Mouse (Mus musculus) heart, embryonic 14.5 days (tissue): ENCODE data around the gene Zic3. TPM values are rescaled to one million over a fixed set of nuclear protein-coding genes. Genes with fewer than 3 reads are reported as not detected.

Experiments used
- ATAC-seq: fragments of 200-750 bp; cut with Nextera tagmentation; 2 replicates; pipeline ENCODE4 v1.8.0; 2017; ENCODE audit warnings: low read depth, moderate TSS enrichment; ENCODE audit not compliant: insufficient number of reproducible peaks, insufficient read depth, low FRiP score
- H3K27ac ChIP-seq, 2 experiments: fragments of 200-500 bp in 1 of 2; fragments of 300-500 bp in 1 of 2; sonication (generic) in 1 of 2; replicated peaks in 1 of 2; 2 replicates each; pipeline ENCODE4 v1.5.1; 2012 to 2014; ENCODE audit warnings: low read depth in 2 of 2, low read length in 2 of 2, control low read depth in 1 of 2, mild to moderate bottlenecking in 1 of 2, mixed read lengths in 1 of 2; ENCODE audit not compliant: control insufficient read depth in 1 of 2, insufficient read depth in 1 of 2
- H3K27me3 ChIP-seq: fragments of 300-500 bp; sonication (generic); 2 replicates; pipeline ENCODE4 v1.6.1; 2014; ENCODE audit warnings: mild to moderate bottlenecking, low read length, control low read depth; ENCODE audit not compliant: control insufficient read depth, insufficient read depth
- H3K36me3 ChIP-seq: fragments of 300-500 bp; sonication (generic); 2 replicates; pipeline ENCODE4 v1.6.1; 2014; ENCODE audit warnings: mild to moderate bottlenecking, control low read depth, low read length, mixed read lengths; ENCODE audit not compliant: control insufficient read depth, insufficient read depth
- H3K4me1 ChIP-seq, 2 experiments: fragments of 200-500 bp in 1 of 2; fragments of 300-500 bp in 1 of 2; sonication (generic) in 1 of 2; 2 replicates each; pipeline ENCODE4 v1.6.1; 2012 to 2014; ENCODE audit warnings: low read length in 2 of 2, control low read depth in 1 of 2, mixed read lengths in 1 of 2; ENCODE audit not compliant: control insufficient read depth in 2 of 2, insufficient read depth in 2 of 2
- H3K4me2 ChIP-seq: fragments of 300-500 bp; sonication (generic); 2 replicates; pipeline ENCODE4 v1.6.1; 2014; ENCODE audit warnings: mild to moderate bottlenecking, low read length
- H3K4me3 ChIP-seq, 2 experiments: fragments of 200-500 bp in 1 of 2; fragments of 300-500 bp in 1 of 2; sonication (generic) in 1 of 2; 2 replicates each; pipeline ENCODE4 v1.5.1; 2012 to 2014; ENCODE audit warnings: low read length in 2 of 2, mild to moderate bottlenecking in 2 of 2, control low read depth in 1 of 2, low read depth in 1 of 2, moderate library complexity in 1 of 2; ENCODE audit not compliant: control insufficient read depth in 1 of 2, insufficient read depth in 1 of 2
- H3K9ac ChIP-seq: fragments of 300-500 bp; sonication (generic); 2 replicates; pipeline ENCODE4 v1.6.1; 2014; ENCODE audit warnings: mild to moderate bottlenecking, low read length
- H3K9me3 ChIP-seq: fragments of 300-500 bp; sonication (generic); 2 replicates; pipeline ENCODE4 v1.6.1; 2016; ENCODE audit warnings: low read length, control low read depth; ENCODE audit not compliant: control insufficient read depth
- WGBS: fragments of 180-500 bp; shearing (Covaris S2); extraction: QIAGEN DNeasy Blood & Tissue Kit; methylation state at CpG from one replicate; pipeline ENCODE4 v1.1.7; 2014; 5-methylcytosine and 5-hydroxymethylcytosine counted together
- polyA plus RNA-seq: library from polyadenylated mRNA; unstranded; fragments of >200 nt; fragmentation: Nextera tagmentation; extraction: Ambion mirVana; gene quantifications from 2 replicates; pipeline ENCODE4 v1.2.1, GENCODE M21; 2014

Gene Zic3
- polyA plus RNA-seq, 1 experiment from 2014 or later, result not detected

DNA sequence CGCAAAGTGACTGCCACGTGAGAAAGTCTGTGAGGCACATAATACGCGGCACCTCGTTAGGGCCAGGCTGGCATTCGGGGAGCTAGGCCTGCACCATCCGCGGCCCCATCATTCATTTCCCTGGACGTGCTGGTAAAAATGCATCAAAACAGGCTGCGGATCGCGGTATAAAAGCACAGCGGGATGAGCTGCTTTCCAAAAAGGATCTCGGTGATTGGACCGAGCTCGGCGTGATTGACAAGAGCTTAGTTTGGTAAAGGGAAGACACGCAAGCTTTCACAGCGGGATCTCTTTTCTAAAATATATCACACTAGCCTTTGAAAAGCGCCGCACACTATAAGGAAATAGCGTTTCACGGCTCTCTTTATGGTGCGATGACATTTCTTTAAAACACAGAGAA lies 3.8 kb upstream of the Zic3 start:
- H3K4me2 ChIP-seq, result peak overlapping the region; percentile 50; the same call in 1 of the 2 replicates
- H3K4me3 ChIP-seq, result peak overlapping the region in 1 of 2 experiments; percentile 24; a peak in 1 of 4 replicates
- H3K9ac ChIP-seq, result no peak overlapping the region
- no peak overlapping the region for H3K27ac ChIP-seq
- ATAC-seq, result no peak
- H3K4me1 ChIP-seq, result no peaks in the 10 kb centered on the region; a peak in 1 of 4 replicates
- 16% methylated on average over 24 of the region's 24 CpGs for WGBS
- peaks cover 78% of the 10 kb centered on the region for H3K27me3 ChIP-seq
- no peaks in the 10 kb centered on the region for H3K9me3 ChIP-seq
- H3K36me3 ChIP-seq, result no peaks in the 10 kb centered on the region

DNA sequence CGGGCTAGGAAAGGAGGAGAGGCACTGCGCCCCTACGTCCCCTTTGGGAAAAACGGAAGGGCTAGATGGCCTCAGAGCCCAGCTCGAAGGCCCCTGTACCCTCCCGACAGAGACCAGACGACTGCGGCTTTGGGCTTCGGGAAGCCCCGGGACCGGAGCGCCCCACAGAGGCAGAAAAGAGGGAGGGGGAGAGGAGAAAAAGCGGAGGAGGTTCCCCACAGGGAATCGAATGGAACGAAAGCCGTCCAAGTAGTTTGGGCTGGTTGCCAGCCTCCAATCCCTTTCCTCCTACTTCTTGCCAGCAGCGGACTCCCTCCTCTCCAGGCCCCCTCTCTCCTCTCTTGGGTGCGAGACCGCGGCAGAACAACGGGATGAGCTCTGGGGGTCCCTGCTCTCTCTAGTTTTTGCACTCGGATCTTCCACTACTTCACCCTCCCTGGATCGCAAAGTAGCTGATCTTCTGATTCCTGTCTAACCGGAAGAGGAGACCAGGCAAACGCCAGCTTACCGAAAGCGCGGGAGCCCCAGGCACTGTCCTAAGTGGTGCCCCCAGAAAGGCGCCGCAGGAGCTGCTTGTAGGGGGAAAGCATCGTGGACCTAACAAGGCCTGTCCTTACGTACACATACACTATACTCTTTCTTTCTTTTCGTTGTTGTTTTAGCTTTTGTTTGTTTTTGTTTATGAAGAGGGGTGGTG lies 3.1 kb upstream of the Zic3 start:
- WGBS, result 21% methylated on average over 30 of the region's 33 CpGs
- Histone ChIP-seq H3K4me3 (peak overlapping the region; percentile 11 to 24), H3K4me1 (no peaks in the 10 kb centered on the region; a peak in 1 of 4 replicates), H3K9me3 (no peaks in the 10 kb centered on the region), H3K4me2 (peak overlapping the region; percentile 50), H3K27ac (no peak overlapping the region), H3K27me3 (peaks cover 77% of the 10 kb centered on the region), H3K36me3 (no peaks in the 10 kb centered on the region), H3K9ac (no peak overlapping the region)
- no peak for ATAC-seq

DNA sequence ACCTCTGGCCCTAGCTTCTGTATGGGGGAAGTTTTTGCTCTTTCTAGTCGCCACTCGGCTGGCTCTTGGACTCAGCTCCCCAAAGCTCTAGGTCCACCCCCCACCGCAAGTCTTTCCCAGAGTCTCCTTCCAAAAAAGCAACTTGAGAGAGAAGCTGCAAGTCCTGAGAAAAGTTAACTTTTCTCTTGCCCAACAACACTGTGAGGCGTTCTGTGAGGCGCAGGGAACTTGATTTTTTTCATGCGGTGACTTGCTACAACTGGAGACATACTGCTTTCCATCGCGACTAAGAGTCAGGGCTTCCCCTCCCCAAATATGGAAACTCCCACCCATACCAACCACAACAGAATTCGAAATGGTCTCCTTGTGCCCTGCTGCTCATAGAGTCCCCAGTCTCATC lies 5.1 kb downstream of the Zic3 start:
- Histone ChIP-seq H3K4me2 (no peak overlapping the region), H3K4me3 (no peak overlapping the region), H3K27ac (no peak overlapping the region), H3K4me1 (peaks cover 2 to 5% of the 10 kb centered on the region in 2 experiments; a peak in 1 of 4 replicates), H3K9ac (no peak overlapping the region), H3K27me3 (peaks cover 80% of the 10 kb centered on the region), H3K36me3 (no peaks in the 10 kb centered on the region), H3K9me3 (no peaks in the 10 kb centered on the region)
- WGBS, result 12% methylated on average over 9 of the region's 9 CpGs
- no peak for ATAC-seq

DNA sequence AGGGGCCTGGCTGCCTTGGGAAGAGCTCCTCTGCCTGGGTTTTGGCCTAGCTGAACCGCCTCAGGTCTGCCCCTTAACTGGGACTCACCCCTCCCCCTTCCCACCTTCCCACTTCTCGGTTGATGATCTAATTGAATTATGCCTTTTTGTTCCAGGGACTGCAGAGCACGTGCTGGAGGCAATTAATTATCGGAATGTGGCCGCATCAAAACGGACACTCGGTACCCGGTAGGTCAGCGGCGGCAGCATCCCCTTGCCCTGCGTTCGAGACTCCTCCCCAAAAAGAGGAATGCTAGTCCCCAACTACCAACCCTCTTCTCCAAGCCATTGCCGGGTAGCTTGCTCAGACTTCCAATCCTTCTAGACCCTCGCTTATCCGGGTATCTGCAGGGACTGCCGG lies 5.6 kb downstream of the Zic3 start:
- Histone ChIP-seq H3K27me3 (peaks cover 76% of the 10 kb centered on the region), H3K4me2 (no peak overlapping the region), H3K27ac (no peak overlapping the region), H3K9me3 (no peaks in the 10 kb centered on the region), H3K36me3 (no peaks in the 10 kb centered on the region), H3K4me3 (no peak overlapping the region), H3K9ac (no peak overlapping the region), H3K4me1 (peaks cover 2 to 5% of the 10 kb centered on the region in 2 experiments; a peak in 1 of 4 replicates)
- 10% methylated on average over 16 of the region's 16 CpGs for WGBS
- no peak for ATAC-seq

DNA sequence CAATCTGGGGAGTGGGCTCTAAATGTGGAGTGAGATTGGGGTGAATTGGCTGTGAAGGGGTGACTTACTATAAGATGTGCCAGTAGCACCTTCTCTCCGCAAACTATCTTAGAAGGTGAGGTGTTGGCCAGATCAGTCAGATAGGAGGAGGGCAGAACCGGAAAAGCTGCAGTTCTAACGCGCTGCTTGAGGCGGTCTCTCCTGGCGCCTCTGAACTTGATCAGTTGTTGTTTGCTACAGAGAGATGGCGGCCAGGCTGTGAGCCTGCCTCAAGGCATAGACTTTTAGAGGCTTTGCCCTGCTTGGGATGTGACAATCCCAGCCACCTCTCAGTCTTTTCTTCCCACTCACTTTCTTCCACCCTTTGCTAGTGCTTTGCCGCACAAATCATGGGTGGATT lies 6.4 kb downstream of the Zic3 start:
- no peak overlapping the region for H3K27ac ChIP-seq
- no peak overlapping the region for H3K9ac ChIP-seq
- H3K4me1 ChIP-seq, result peaks cover 2 to 5% of the 10 kb centered on the region in 2 experiments; a peak in 1 of 4 replicates
- ATAC-seq, result no peak
- H3K36me3 ChIP-seq, result no peaks in the 10 kb centered on the region
- H3K4me2 ChIP-seq, result no peak overlapping the region
- H3K4me3 ChIP-seq, result no peak overlapping the region
- H3K27me3 ChIP-seq, result peaks cover 71% of the 10 kb centered on the region
- WGBS, result 18% methylated on average over 8 of the region's 8 CpGs
- H3K9me3 ChIP-seq, result no peaks in the 10 kb centered on the region

DNA sequence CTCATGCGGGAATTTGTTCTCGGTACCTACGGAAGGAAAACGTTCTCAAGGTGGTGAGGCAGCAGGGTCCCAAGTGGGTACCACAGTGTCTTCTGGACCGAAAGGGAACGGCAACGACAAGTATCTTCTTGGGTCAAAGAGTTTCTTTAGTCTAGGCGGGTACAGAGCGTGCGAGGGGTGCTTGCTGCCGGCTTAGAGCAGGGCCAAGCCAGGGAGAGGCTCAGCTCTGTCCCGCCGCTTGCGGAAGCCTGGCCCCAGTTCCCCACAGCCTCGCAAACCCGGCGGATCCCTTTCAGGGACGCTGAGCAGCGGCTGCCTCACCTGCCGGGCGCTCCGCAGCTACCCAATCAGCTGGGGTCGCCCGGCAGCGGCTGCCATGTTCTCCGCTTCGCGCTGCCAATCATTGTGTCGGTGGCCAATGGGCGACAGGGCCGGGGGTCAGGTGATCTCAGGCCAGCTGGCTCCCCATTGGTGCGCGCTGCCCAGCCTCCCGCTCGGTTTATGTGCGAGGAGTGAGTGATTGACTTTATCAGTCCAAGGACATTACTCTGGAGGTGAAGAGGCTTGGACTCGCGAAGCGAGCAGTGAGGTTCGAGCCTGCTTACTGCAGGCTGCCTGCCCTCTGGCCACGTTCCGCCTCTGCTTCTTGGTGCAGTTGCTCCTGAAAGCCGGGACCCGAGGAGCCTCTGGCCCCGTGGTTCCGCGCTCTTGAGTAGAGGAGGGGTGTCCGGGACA lies 7.8 kb downstream of the Zic3 start:
- no peaks in the 10 kb centered on the region for H3K36me3 ChIP-seq
- peaks cover 67% of the 10 kb centered on the region for H3K27me3 ChIP-seq
- peak overlapping the region; percentile 71 for H3K4me2 ChIP-seq
- no peak overlapping the region for H3K9ac ChIP-seq
- ATAC-seq, result peak; percentile 81
- H3K4me3 ChIP-seq, result peak overlapping the region; percentile 47 to 55
- H3K9me3 ChIP-seq, result no peaks in the 10 kb centered on the region
- peaks cover 2 to 5% of the 10 kb centered on the region in 2 experiments; a peak in 1 of 4 replicates for H3K4me1 ChIP-seq
- H3K27ac ChIP-seq, result no peak overlapping the region
- WGBS, result 15% methylated on average over 48 of the region's 48 CpGs

DNA sequence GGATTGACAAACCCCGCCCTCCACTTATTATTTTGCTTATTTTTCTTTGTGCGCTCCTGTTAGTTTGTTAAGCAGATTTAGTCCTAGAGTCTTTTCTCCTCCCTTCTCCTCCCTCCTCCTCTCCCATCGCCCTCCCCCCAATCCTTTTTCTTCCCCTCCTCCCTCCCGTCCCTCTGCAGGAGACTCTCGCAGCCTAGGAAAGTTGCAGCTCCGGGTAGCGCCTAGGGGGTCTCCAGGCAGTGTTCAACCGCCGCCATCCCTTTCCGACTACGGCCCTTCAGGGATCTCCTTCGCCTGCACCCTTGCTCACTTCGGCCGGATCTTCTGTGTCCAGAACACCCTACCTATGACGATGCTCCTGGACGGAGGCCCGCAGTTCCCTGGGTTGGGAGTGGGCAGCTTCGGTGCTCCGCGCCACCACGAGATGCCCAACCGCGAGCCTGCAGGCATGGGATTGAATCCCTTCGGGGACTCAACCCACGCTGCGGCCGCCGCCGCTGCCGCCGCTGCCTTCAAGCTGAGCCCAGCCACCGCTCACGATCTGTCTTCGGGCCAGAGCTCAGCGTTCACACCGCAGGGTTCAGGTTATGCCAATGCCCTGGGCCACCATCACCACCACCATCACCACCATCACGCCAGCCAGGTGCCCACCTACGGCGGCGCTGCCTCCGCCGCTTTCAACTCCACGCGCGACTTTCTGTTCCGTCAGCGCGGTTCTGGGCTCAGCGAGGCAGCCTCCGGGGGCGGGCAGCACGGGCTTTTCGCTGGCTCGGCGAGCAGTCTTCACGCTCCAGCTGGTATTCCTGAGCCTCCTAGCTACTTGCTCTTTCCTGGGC lies 8.6 kb downstream of the Zic3 start:
- peaks cover 2 to 5% of the 10 kb centered on the region in 2 experiments; a peak in 1 of 4 replicates for H3K4me1 ChIP-seq
- H3K9ac ChIP-seq, result no peak overlapping the region
- no peak for ATAC-seq
- no peak overlapping the region for H3K27ac ChIP-seq
- H3K36me3 ChIP-seq, result no peaks in the 10 kb centered on the region
- H3K27me3 ChIP-seq, result peaks cover 65% of the 10 kb centered on the region
- no peaks in the 10 kb centered on the region for H3K9me3 ChIP-seq
- H3K4me3 ChIP-seq, result peak overlapping the region; percentile 47 to 55
- WGBS, result 26% methylated on average over 55 of the region's 56 CpGs
- H3K4me2 ChIP-seq, result peak overlapping the region; percentile 71
